Mouse (Mus musculus): ENCODE measurements at regions not wholly inside any gene's neighbourhood (a gene's known extent, or its start where the extent isn't known, plus 50 kb on each side); places are given as distances from the start of the nearest gene placed in this dataset.
A peak's percentile ranks its signal among the peaks of the same experiment; 100 is the strongest.

DNA sequence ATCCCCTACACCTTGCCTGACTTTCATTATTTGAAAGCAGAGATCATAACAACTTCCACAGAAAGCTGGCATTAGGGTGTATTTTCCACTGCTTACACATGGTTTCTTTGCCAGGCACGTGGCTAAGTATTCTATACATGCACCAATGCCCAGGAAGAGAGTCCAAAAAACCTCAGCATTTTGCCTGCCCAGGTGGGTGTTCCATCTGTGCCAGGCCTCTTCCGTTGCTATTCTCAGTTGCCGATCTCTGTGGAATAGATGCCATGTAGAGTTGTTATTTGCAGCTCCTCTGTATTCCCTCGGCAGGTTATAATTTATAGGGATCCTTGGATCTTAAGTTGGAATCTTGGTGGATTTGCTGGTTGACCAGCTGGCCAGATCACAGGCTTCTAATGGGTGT, 161.3 kb downstream of the Gm5426 start:
- Histone ChIP-seq H3K79me2 (ENCODE audit: control insufficient read depth, insufficient read depth, low read length, poor library complexity) (no peaks in the 10 kb centered on the region), H3K4me3 (ENCODE audit: control insufficient read depth in 1 of 2, insufficient read depth in 1 of 2, low read depth in 2 of 2, low read length in 2 of 2) (no peak overlapping the region)

DNA sequence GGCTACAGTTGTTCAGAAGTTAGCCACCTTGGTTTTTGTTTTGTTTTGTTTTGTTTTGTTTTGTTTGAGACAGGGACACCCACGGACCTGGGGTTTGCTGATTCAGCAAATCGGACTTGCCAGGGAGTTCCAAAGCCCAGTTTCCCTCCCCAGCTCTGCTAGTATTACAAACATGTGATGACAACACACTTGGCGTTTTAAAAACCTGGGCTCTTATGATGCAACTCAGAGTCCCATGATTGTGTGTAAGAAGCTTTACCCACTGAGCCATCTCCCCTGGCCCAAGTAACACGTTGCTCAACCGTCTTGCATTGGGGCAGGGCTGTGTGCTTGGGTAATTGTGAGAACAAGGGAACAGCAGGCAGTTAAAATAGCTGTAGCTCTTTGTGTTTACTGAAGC, 162.2 kb downstream of the Gm5426 start:
- Histone ChIP-seq H3K4me3 (ENCODE audit: control insufficient read depth in 1 of 2, insufficient read depth in 1 of 2, low read depth in 2 of 2, low read length in 2 of 2) (no peak overlapping the region), H3K9ac (ENCODE audit: control insufficient read depth, low read depth, low read length, poor library complexity, severe bottlenecking) (no peak overlapping the region), H3K4me1 (ENCODE audit: control insufficient read depth in 1 of 2, insufficient read depth in 2 of 2, low read length in 2 of 2) (no peaks in the 10 kb centered on the region), H3K9me3 (replicated peaks; ENCODE audit: insufficient read depth, low read length) (no peaks in the 10 kb centered on the region), H3K27me3 (ENCODE audit: control insufficient read depth in 1 of 2, insufficient read depth in 2 of 2, low read length in 2 of 2) (no peaks in the 10 kb centered on the region), H3K79me2 (ENCODE audit: control insufficient read depth, insufficient read depth, low read length, poor library complexity) (no peaks in the 10 kb centered on the region), H3K27ac (ENCODE audit: control insufficient read depth, low read depth, low read length) (no peak overlapping the region), H3K36me3 (ENCODE audit: control insufficient read depth in 1 of 2, insufficient read depth in 2 of 2, low read length in 2 of 2) (no peaks in the 10 kb centered on the region)
- TF ChIP-seq MAFK (IDR thresholded peaks at IDR 0.05; ENCODE audit: borderline replicate concordance, low read depth, low read length) (0 out of 2 replicates have a peak, but pooled peaks have one; percentile 37), SIN3A (IDR thresholded peaks at IDR 0.05; ENCODE audit: low read length) (no peak), E2F4 (IDR thresholded peaks at IDR 0.05; ENCODE audit: borderline replicate concordance, low read depth, low read length) (no peak)
- no peak for DNase-seq (ENCODE audit: low read depth, low spot score)

More for the DNA sequence above, 161.3 kb downstream of the Gm5426 start:
- Histone ChIP-seq H3K9ac (ENCODE audit: control insufficient read depth, low read depth, low read length, poor library complexity, severe bottlenecking) (no peak overlapping the region), H3K9me3 (replicated peaks; ENCODE audit: insufficient read depth, low read length) (no peaks in the 10 kb centered on the region), H3K36me3 (ENCODE audit: control insufficient read depth in 1 of 2, insufficient read depth in 2 of 2, low read length in 2 of 2) (no peaks in the 10 kb centered on the region), H3K27me3 (ENCODE audit: control insufficient read depth in 1 of 2, insufficient read depth in 2 of 2, low read length in 2 of 2) (no peaks in the 10 kb centered on the region), H3K4me1 (ENCODE audit: control insufficient read depth in 1 of 2, insufficient read depth in 2 of 2, low read length in 2 of 2) (no peaks in the 10 kb centered on the region), H3K27ac (ENCODE audit: control insufficient read depth, low read depth, low read length) (no peak overlapping the region)
- no peak for TF ChIP-seq JUND (IDR thresholded peaks at IDR 0.05; ENCODE audit: low read depth, low read length)
- no peak for DNase-seq (ENCODE audit: low read depth, low spot score)

DNA sequence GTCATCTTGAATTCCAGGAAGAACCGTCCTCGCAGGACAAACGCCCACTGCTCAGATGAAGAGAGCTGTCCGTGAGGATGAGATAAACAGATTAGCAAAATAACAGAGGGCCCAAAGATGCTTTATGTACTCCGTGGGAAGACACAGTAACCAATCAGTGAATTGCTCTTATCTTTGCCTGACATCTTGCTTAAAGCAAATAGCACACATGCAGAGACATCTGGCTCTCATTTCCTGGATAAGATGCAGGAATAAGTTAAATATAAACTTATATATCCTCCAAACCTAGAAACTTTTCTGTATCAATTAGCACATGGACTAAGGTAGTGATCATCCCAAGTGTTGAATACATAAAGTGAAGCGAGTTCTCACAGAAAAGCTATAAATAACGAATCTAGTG, 169.3 kb downstream of the Gm5426 start:
- H3K79me2 ChIP-seq (ENCODE audit: control insufficient read depth, insufficient read depth, low read length, poor library complexity): no peaks in the 10 kb centered on the region
- no peaks in the 10 kb centered on the region for H3K4me1 ChIP-seq (ENCODE audit: control insufficient read depth in 1 of 2, insufficient read depth in 2 of 2, low read length in 2 of 2)
- H3K9ac ChIP-seq (ENCODE audit: control insufficient read depth, low read depth, low read length, poor library complexity, severe bottlenecking): no peak overlapping the region
- no peak overlapping the region for H3K27ac ChIP-seq (ENCODE audit: control insufficient read depth, low read depth, low read length)
- no peak overlapping the region for H3K4me3 ChIP-seq (ENCODE audit: control insufficient read depth in 1 of 2, insufficient read depth in 1 of 2, low read depth in 2 of 2, low read length in 2 of 2)
- no peak for TF ChIP-seq MYC (IDR thresholded peaks at IDR 0.05; ENCODE audit: low read depth, low read length)
- H3K9me3 ChIP-seq (replicated peaks; ENCODE audit: insufficient read depth, low read length): no peaks in the 10 kb centered on the region
- no peaks in the 10 kb centered on the region for H3K27me3 ChIP-seq (ENCODE audit: control insufficient read depth in 1 of 2, insufficient read depth in 2 of 2, low read length in 2 of 2)
- no peak for DNase-seq (ENCODE audit: low read depth, low spot score)
- no peaks in the 10 kb centered on the region for H3K36me3 ChIP-seq (ENCODE audit: control insufficient read depth in 1 of 2, insufficient read depth in 2 of 2, low read length in 2 of 2)

DNA sequence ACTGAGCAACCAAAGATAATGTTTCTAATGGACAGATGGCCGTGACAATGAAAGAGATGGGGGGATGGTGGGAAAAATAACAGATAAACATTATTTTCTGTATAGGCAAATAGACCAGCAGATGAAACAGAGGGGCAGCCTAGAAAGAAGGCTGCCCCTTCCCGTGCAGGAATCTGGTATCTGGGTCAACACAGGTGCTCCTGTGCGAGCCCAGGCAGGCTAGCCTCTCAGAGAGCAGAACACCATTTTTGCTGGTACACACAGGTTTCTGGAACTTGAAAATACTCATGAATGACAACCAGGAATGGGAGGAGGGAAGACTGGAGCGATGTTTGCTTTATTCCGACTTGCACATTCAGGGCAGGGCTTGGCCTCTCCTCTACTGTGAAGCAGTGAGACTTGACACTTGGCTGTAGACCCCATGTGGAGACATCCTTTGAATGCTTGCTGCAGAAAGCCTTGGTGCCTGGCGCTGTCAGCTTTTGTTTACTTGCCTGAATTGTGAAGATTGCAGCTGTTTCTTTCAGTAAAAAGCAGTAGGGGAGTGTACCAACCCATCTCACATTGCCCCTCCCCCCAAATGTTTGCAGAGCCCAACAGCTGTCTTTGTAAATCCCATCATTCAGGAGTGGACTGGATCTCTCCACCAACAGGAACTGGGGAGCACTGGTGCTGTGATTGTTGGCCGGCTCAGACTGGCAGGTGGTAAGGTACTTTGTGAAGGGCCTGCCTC, 172.5 kb downstream of the Gm5426 start:
- Histone ChIP-seq H3K27ac (ENCODE audit: control insufficient read depth, low read depth, low read length) (no peak overlapping the region), H3K36me3 (ENCODE audit: control insufficient read depth in 1 of 2, insufficient read depth in 2 of 2, low read length in 2 of 2) (no peaks in the 10 kb centered on the region), H3K9me3 (replicated peaks; ENCODE audit: insufficient read depth, low read length) (no peaks in the 10 kb centered on the region), H3K27me3 (ENCODE audit: control insufficient read depth in 1 of 2, insufficient read depth in 2 of 2, low read length in 2 of 2) (no peaks in the 10 kb centered on the region), H3K4me3 (ENCODE audit: control insufficient read depth in 1 of 2, insufficient read depth in 1 of 2, low read depth in 2 of 2, low read length in 2 of 2) (no peak overlapping the region), H3K4me1 (ENCODE audit: control insufficient read depth in 1 of 2, insufficient read depth in 2 of 2, low read length in 2 of 2) (no peaks in the 10 kb centered on the region), H3K79me2 (ENCODE audit: control insufficient read depth, insufficient read depth, low read length, poor library complexity) (no peaks in the 10 kb centered on the region), H3K9ac (ENCODE audit: control insufficient read depth, low read depth, low read length, poor library complexity, severe bottlenecking) (no peak overlapping the region)
- no peak for TF ChIP-seq NELFE (IDR thresholded peaks at IDR 0.05; ENCODE audit: low read depth, low read length)
- no peak for TF ChIP-seq JUND (IDR thresholded peaks at IDR 0.05; ENCODE audit: low read depth, low read length)
- no peak for TF ChIP-seq GATA1 (IDR thresholded peaks at IDR 0.05; ENCODE audit: low read depth, low read length)
- DNase-seq (ENCODE audit: low read depth, low spot score): no peak
